Mouse (Mus musculus) CH12.LX (cell line): Measurements from ENCODE around the gene Spen. TPM values are rescaled to one million over a fixed set of nuclear protein-coding genes. Genes with fewer than 3 reads are reported as not detected.

Source experiments
- DNase-seq: peaks from one replicate; pipeline ENCODE4 v3.0.0-alpha.2; 2013; ENCODE audit errors: extremely low read depth
- H3K27ac ChIP-seq: 2 replicates; pipeline ENCODE4 v1.5.1; 2012; ENCODE audit warnings: low read depth, mild to moderate bottlenecking, control low read depth, moderate library complexity; ENCODE audit not compliant: insufficient read depth
- H3K27me3 ChIP-seq: replicated peaks from 2 replicates; pipeline ENCODE3; 2012; ENCODE audit warnings: inconsistent platforms
- H3K36me3 ChIP-seq, 2 experiments: replicated peaks in 1 of 2; 2 replicates each; pipeline versions ENCODE3 to v1.6.1; 2012; ENCODE audit warnings: inconsistent platforms in 1 of 2, low read length in 1 of 2, mild to moderate bottlenecking in 1 of 2, mixed read lengths in 1 of 2, moderate library complexity in 1 of 2; ENCODE audit not compliant: control insufficient read depth in 1 of 2, insufficient read depth in 1 of 2
- H3K4me1 ChIP-seq, 2 experiments: 2 replicates each; pipeline ENCODE4 v1.6.1; 2012; ENCODE audit warnings: inconsistent platforms in 1 of 2, moderate library complexity in 1 of 2; ENCODE audit not compliant: insufficient read depth in 2 of 2, control insufficient read depth in 1 of 2
- H3K4me2 ChIP-seq: 2 replicates; pipeline ENCODE4 v1.6.1; 2012; ENCODE audit warnings: low read depth, mild to moderate bottlenecking, control low read depth; ENCODE audit not compliant: poor library complexity, insufficient read depth, severe bottlenecking
- H3K4me3 ChIP-seq, 3 experiments: fragments of 150-350 bp in 1 of 3; sonication (generic) in 1 of 3; replicated peaks in 1 of 3; 2 replicates each; pipeline versions ENCODE3 to v1.5.1; 2011 to 2012; ENCODE audit warnings: low read depth in 2 of 3, low read length in 2 of 3, mild to moderate bottlenecking in 2 of 3, moderate library complexity in 2 of 3, control low read depth in 1 of 3, improper control_type of control experiment in 1 of 3, inconsistent platforms in 1 of 3, mixed read lengths in 1 of 3; ENCODE audit not compliant: poor library complexity in 1 of 3
- H3K79me2 ChIP-seq: replicated peaks from 2 replicates; pipeline ENCODE4 v1.6.1; 2012; ENCODE audit warnings: mild to moderate bottlenecking, moderate library complexity; ENCODE audit not compliant: control insufficient read depth, poor library complexity, insufficient read depth, severe bottlenecking; ENCODE audit errors: extremely low read depth
- H3K9ac ChIP-seq: 2 replicates; pipeline ENCODE4 v1.6.1; 2012; ENCODE audit warnings: low read depth, mild to moderate bottlenecking, control low read depth, moderate library complexity; ENCODE audit not compliant: insufficient read depth
- H3K9me3 ChIP-seq: replicated peaks from 2 replicates; pipeline ENCODE3; 2012; ENCODE audit warnings: low read length, inconsistent platforms, mixed read lengths
- BHLHE40 ChIP-seq: IDR thresholded peaks from 2 replicates; pipeline ENCODE4 v1.6.1; 2011; ENCODE audit warnings: mild to moderate bottlenecking, low read depth, low read length, improper control_type of control experiment
- CHD2 ChIP-seq: IDR thresholded peaks from 2 replicates; pipeline ENCODE4 v1.6.1; 2011; ENCODE audit warnings: low read length, improper control_type of control experiment
- CTCF ChIP-seq, 2 experiments: IDR thresholded peaks in 1 of 2; conservative IDR thresholded peaks in 1 of 2; 2 replicates each; pipeline ENCODE4 v1.5.1; 2011 to 2012; ENCODE audit warnings: low read depth in 2 of 2, low read length in 2 of 2, improper control_type of control experiment in 1 of 2, inconsistent platforms in 1 of 2, mild to moderate bottlenecking in 1 of 2, moderate library complexity in 1 of 2
- E2F4 ChIP-seq: IDR thresholded peaks from 2 replicates; pipeline ENCODE4 v1.6.1; 2011; ENCODE audit warnings: low read depth, low read length, improper control_type of control experiment; ENCODE audit not compliant: insufficient replicate concordance
- EP300 ChIP-seq: IDR thresholded peaks from 2 replicates; pipeline ENCODE4 v1.6.1; 2011; ENCODE audit warnings: low read length, improper control_type of control experiment
- ETS1 ChIP-seq: conservative IDR thresholded peaks from 2 replicates; pipeline ENCODE4 v1.6.1; 2012; ENCODE audit warnings: low read depth, mild to moderate bottlenecking, inconsistent platforms, low read length, improper control_type of control experiment, moderate library complexity
- JUN ChIP-seq: IDR thresholded peaks from 2 replicates; pipeline ENCODE4 v1.6.1; 2011; ENCODE audit warnings: low read depth, mild to moderate bottlenecking, low read length, improper control_type of control experiment, moderate library complexity; ENCODE audit not compliant: insufficient read depth
- JUND ChIP-seq: conservative IDR thresholded peaks from 2 replicates; pipeline ENCODE4 v1.6.1; 2011; ENCODE audit warnings: low read depth, low read length, improper control_type of control experiment
- KAT2A ChIP-seq: IDR thresholded peaks from 2 replicates; pipeline ENCODE4 v1.6.1; 2012; ENCODE audit warnings: low read length, improper control_type of control experiment, inconsistent platforms; ENCODE audit not compliant: insufficient replicate concordance
- MAX ChIP-seq: IDR thresholded peaks from 2 replicates; pipeline ENCODE4 v1.6.1; 2011; ENCODE audit warnings: low read length, improper control_type of control experiment
- MXI1 ChIP-seq: IDR thresholded peaks from 2 replicates; pipeline ENCODE4 v1.6.1; 2011; ENCODE audit warnings: mild to moderate bottlenecking, low read depth, low read length, improper control_type of control experiment
- NRF1 ChIP-seq: IDR thresholded peaks from 2 replicates; pipeline ENCODE4 v1.6.1; 2014; ENCODE audit warnings: low read depth, mild to moderate bottlenecking, inconsistent platforms, low read length, improper control_type of control experiment, moderate library complexity
- PAX5 ChIP-seq: IDR thresholded peaks from 2 replicates; pipeline ENCODE4 v1.6.1; 2012; ENCODE audit warnings: low read length, inconsistent platforms, mixed read lengths
- POLR2AphosphoS2 ChIP-seq: IDR thresholded peaks from 2 replicates; pipeline ENCODE4 v1.6.1; 2011; ENCODE audit warnings: low read depth, low read length, improper control_type of control experiment
- RCOR1 ChIP-seq: conservative IDR thresholded peaks from 2 replicates; pipeline ENCODE4 v1.6.1; 2012; ENCODE audit warnings: low read depth, mild to moderate bottlenecking, inconsistent platforms, low read length, improper control_type of control experiment
- SIN3A ChIP-seq: IDR thresholded peaks from 2 replicates; pipeline ENCODE4 v1.6.1; 2012; ENCODE audit warnings: low read length, improper control_type of control experiment, inconsistent platforms
- TBP ChIP-seq: conservative IDR thresholded peaks from 2 replicates; pipeline ENCODE4 v1.6.1; 2011; ENCODE audit warnings: low read depth, low read length, improper control_type of control experiment
- USF1 ChIP-seq: IDR thresholded peaks from 2 replicates; pipeline ENCODE4 v1.6.1; 2014; ENCODE audit warnings: low read depth, mild to moderate bottlenecking, inconsistent platforms, low read length, improper control_type of control experiment
- ZKSCAN1 ChIP-seq: IDR thresholded peaks from 2 replicates; pipeline ENCODE4 v1.6.1; 2012; ENCODE audit warnings: low read depth, inconsistent platforms, low read length, improper control_type of control experiment, borderline replicate concordance
- ZMIZ1 ChIP-seq: IDR thresholded peaks from 2 replicates; pipeline ENCODE4 v1.6.1; 2012; ENCODE audit warnings: low read depth, mild to moderate bottlenecking, inconsistent platforms, low read length, improper control_type of control experiment
- dilution Hi-C: fragments of 300-500 bp; cut with MboI; formaldehyde crosslinking; loops from 2 replicates; pipeline ENCODE4 v1.14.3; 2020; ENCODE audit warnings: low sequenced_read_pairs; ENCODE audit not compliant: extremely low pct_unique_long_range_greater_than_20kb, extremely low pct_ligation_motif_present
- in situ Hi-C: fragments of 300-500 bp; cut with MboI; formaldehyde crosslinking; loops from 3 replicates; pipeline ENCODE4 v1.14.3; 2019; ENCODE audit warnings: low sequenced_read_pairs, low pct_ligation_motif_present, low pct_unique_long_range_greater_than_20kb, mixed read lengths
- polyA plus RNA-seq: library from polyadenylated mRNA; unstranded; fragments of >175 nt; gene quantifications from 2 replicates; pipeline ENCODE4 v1.2.1, GENCODE M21; 2012; ENCODE audit warnings: low read depth; ENCODE audit not compliant: insufficient read length
- total RNA-seq, 2 experiments: library from RNA; depleted of rRNA; stranded (reverse); fragments of 300-350 nt in 1 of 2; fragments of >200 nt in 1 of 2; gene quantifications; 2 replicates each; pipeline ENCODE4 v1.2.3; 2012 to 2014

The Spen gene
- total and polyA plus RNA-seq, 3 experiments = 4.0 to 21.6 (median 10.2) TPM

DNA sequence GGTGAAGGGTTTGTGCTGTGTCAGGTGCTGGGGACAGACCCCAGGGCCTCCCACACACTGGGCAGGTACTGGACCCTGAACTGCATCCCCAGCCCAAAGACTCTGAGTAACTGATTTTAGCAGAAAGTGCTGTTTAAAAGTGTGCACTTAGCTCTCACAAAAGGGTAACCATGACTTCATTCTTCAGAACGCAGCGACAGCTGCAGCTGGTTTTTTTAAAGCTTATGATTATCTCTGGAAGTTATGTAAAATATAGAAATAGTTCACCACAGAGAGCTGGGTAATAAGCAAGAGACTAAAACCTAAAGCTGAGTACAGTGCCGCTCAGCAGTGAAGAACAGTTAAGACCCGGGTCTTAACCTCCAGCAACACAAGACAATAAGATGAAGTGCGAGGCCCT, 37.3 kb downstream of the Spen start:
- dilution Hi-C loops = no loop called here
- peaks cover 3 to 66% of the 10 kb centered on the region in 2 experiments for H3K36me3 ChIP-seq

DNA sequence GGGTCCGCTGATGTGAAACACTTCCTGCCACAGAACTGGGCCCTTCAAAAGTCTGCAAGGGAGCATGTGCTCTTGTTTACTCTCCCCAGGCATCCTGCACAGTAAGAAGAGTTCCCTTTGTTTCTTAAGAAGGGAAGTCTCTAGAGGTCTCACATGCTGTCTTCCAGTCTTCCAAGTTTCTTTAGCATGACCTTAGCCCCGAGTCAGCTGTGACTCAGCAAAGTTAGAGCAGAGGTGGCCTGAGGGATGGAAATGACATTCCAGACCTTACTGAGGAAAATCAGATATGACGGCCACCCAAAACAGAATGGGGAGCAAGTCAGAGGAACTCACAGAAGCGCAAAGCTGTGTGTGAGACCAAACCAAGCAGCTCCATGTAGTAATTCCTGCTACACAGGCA, 37.8 kb downstream of the Spen start:
- H3K79me2 ChIP-seq = peaks cover 36% of the 10 kb centered on the region
- TF ChIP-seq ETS1 (no peak), MAX (no peak), MXI1 (no peak)
- TF ChIP-seq, all 38 proteins: peak for 0
- Histone ChIP-seq H3K9me3 (no peaks in the 10 kb centered on the region), H3K4me2 (no peak overlapping the region), H3K4me3 (no peak overlapping the region), H3K27ac (no peak overlapping the region), H3K36me3 (peaks cover 7 to 70% of the 10 kb centered on the region in 2 experiments), H3K4me1 (peaks cover 3 to 19% of the 10 kb centered on the region in 2 experiments), H3K27me3 (no peaks in the 10 kb centered on the region), H3K9ac (no peak overlapping the region)
- DNase-seq = no peak
- dilution Hi-C loops (no loop called here), in situ Hi-C loops (no loop called here)

More for the DNA sequence above, 37.3 kb downstream of the Spen start:
- in situ Hi-C loops = no loop called here
- Histone ChIP-seq H3K9ac (no peak overlapping the region), H3K27ac (no peak overlapping the region), H3K4me3 (no peak overlapping the region), H3K27me3 (no peaks in the 10 kb centered on the region), H3K4me2 (no peak overlapping the region), H3K79me2 (peaks cover 38% of the 10 kb centered on the region), H3K4me1 (peaks cover 3 to 19% of the 10 kb centered on the region in 2 experiments), H3K9me3 (no peaks in the 10 kb centered on the region)
- no peak for DNase-seq
- TF ChIP-seq SIN3A = no peak
- TF ChIP-seq ZKSCAN1 = no peak
- no peak for TF ChIP-seq CHD2
- TF ChIP-seq JUN = no peak
- no peak for TF ChIP-seq POLR2AphosphoS2
- TF ChIP-seq NRF1 = no peak
- TF ChIP-seq TBP = no peak
- TF ChIP-seq JUND = no peak
- TF ChIP-seq EP300 = no peak
- TF ChIP-seq CTCF (conservative IDR thresholded peaks at IDR 0.05 in 1 of 2, IDR thresholded peaks at IDR 0.05 in 1 of 2; ENCODE audit: low read depth in 2 of 2, low read length in 2 of 2) = no peak
- no peak for TF ChIP-seq KAT2A
- no peak for TF ChIP-seq ETS1
- TF ChIP-seq RCOR1 = no peak
- no peak for TF ChIP-seq E2F4
- no peak for TF ChIP-seq USF1
- TF ChIP-seq PAX5 = no peak
- no peak for TF ChIP-seq ZMIZ1
- TF ChIP-seq BHLHE40 = no peak
